9 mouse cellular contexts compared by ENCODE assay signal in genomic region chr1:74544184-74544583, GRCm38 (mm10). TPM values are rescaled to one million over a fixed set of nuclear protein-coding genes. Genes with fewer than 3 reads are reported as not detected.
DNase-seq lines count a peak whose midpoint lies in the region; ATAC-seq and TF ChIP-seq lines count a peak whose summit lies in the region.
"Had no signal": no experiment of that assay in that cellular context is flagged by ENCODE, and none has a peak within 500 bp of the region (broad histone marks: within the 10 kb centered on the region; RNA-seq: fewer than 3 reads in every experiment).

Gene Usp37, minus strand, starts transcription at chr1:74544284.

- H3K4me3 ChIP-seq in cerebellum, adult 2 months (replicated peaks; ENCODE audit: insufficient read depth, low read depth, low read length): peak within 1 kb of the TSS; percentile 76
- no peak within 1 kb of the TSS for H3K4me3 ChIP-seq in stomach, embryonic 14.5 days (ENCODE audit: low read depth, low read length)
- no peak within 1 kb of the TSS for H3K4me3 ChIP-seq in stomach, postnatal 0 days (ENCODE audit: low read depth, low read length)
- peak within 1 kb of the TSS; percentile 15; the same call in 1 of the 2 replicates for H3K4me3 ChIP-seq in midbrain, postnatal 0 days (ENCODE audit: low read depth, low read length)
- H3K4me3 ChIP-seq: erythroblast, embryonic 14.5 days had no signal

- no peak for TF ChIP-seq POLR2A in cerebellum, adult 2 months (IDR thresholded peaks at IDR 0.05; ENCODE audit: borderline replicate concordance, insufficient read depth, low read length)

- H3K27ac ChIP-seq in cerebellum, adult 2 months (ENCODE audit: insufficient read depth, low read length): peak within 1 kb of the TSS; percentile 31; the same call in 1 of the 2 replicates
- H3K27ac ChIP-seq in stomach, embryonic 14.5 days (ENCODE audit: low read length): no peak within 1 kb of the TSS
- H3K27ac ChIP-seq in stomach, postnatal 0 days (replicated peaks): no peak within 1 kb of the TSS
- no peak within 1 kb of the TSS for H3K27ac ChIP-seq in midbrain, postnatal 0 days (ENCODE audit: low read depth, low read length)

- no peak for TF ChIP-seq CTCF in cerebellum, adult 2 months (IDR thresholded peaks at IDR 0.05; ENCODE audit: borderline replicate concordance, insufficient read depth, low read depth, low read length)
- no peak for TF ChIP-seq CTCF in stomach, postnatal 0 days (IDR thresholded peaks at IDR 0.05; ENCODE audit: low read depth)
- TF ChIP-seq CTCF in midbrain, postnatal 0 days (IDR thresholded peaks at IDR 0.05): no peak

- H3K9ac ChIP-seq in stomach, embryonic 14.5 days (replicated peaks; ENCODE audit: low read depth, low read length): no peak within 1 kb of the TSS
- no peak within 1 kb of the TSS for H3K9ac ChIP-seq in stomach, postnatal 0 days (ENCODE audit: low read length)
- H3K9ac ChIP-seq in midbrain, postnatal 0 days (replicated peaks; ENCODE audit: low read length, poor library complexity, severe bottlenecking): peak within 1 kb of the TSS; percentile 19; the same call in 1 of the 2 replicates

- ATAC-seq in stomach, embryonic 14.5 days (ENCODE audit: insufficient number of reproducible peaks, insufficient read depth, low FRiP score, low read depth): no peak
- ATAC-seq in stomach, postnatal 0 days (ENCODE audit: low FRiP score, low TSS enrichment): no peak
- ATAC-seq in midbrain, postnatal 0 days (ENCODE audit: low FRiP score): no peak

- TF ChIP-seq EP300 in stomach, postnatal 0 days (optimal IDR thresholded peaks at IDR 0.05): no peak

- no peaks in the 10 kb centered on the region for H3K27me3 ChIP-seq in cerebellum, adult 2 months (ENCODE audit: control insufficient read depth, insufficient read depth, low read length)
- H3K27me3 ChIP-seq in stomach, embryonic 14.5 days (ENCODE audit: control insufficient read depth, insufficient read depth, low read length): no peaks in the 10 kb centered on the region
- H3K27me3 ChIP-seq in stomach, postnatal 0 days (ENCODE audit: control insufficient read depth, insufficient read depth, low read length): no peaks in the 10 kb centered on the region
- H3K27me3 ChIP-seq in midbrain, postnatal 0 days (ENCODE audit: insufficient read depth, low read length): no peaks in the 10 kb centered on the region

- H3K9me3 ChIP-seq in stomach, embryonic 14.5 days (ENCODE audit: control insufficient read depth, low read depth, low read length): no peaks in the 10 kb centered on the region
- no peaks in the 10 kb centered on the region for H3K9me3 ChIP-seq in stomach, postnatal 0 days (ENCODE audit: control insufficient read depth, low read length)
- no peaks in the 10 kb centered on the region for H3K9me3 ChIP-seq in midbrain, postnatal 0 days (ENCODE audit: low read length)

- H3K36me3 ChIP-seq in stomach, embryonic 14.5 days (ENCODE audit: control insufficient read depth, insufficient read depth, low read length): no peaks in the 10 kb centered on the region
- H3K36me3 ChIP-seq in stomach, postnatal 0 days (ENCODE audit: control insufficient read depth, insufficient read depth, low read length): no peaks in the 10 kb centered on the region
- no peaks in the 10 kb centered on the region for H3K36me3 ChIP-seq in midbrain, postnatal 0 days (ENCODE audit: insufficient read depth, low read length)

- 70% methylated on average over 4 of the region's 4 CpGs for WGBS in cerebellum, adult 2 months
- WGBS in stomach, embryonic 14.5 days: 79% methylated on average over 4 of the region's 4 CpGs
- 81% methylated on average over 4 of the region's 4 CpGs for WGBS in stomach, postnatal 0 days
- WGBS in midbrain, postnatal 0 days: 24% methylated on average over 4 of the region's 4 CpGs

- DNase-seq in cerebellum, adult 2 months: no peak
- DNase-seq in cerebellum, postnatal 36 days: no peak
- DNase-seq in stomach, postnatal 0 days (ENCODE audit: low spot score): no peak
- no peak for DNase-seq in layer of hippocampus, postnatal 10 days (ENCODE audit: low spot score in 2 of 2)
- peak; percentile 5 for DNase-seq in midbrain, postnatal 0 days (ENCODE audit: low spot score)
- no peak for DNase-seq in frontal cortex, postnatal 10 days (ENCODE audit: low spot score in 2 of 2)
- no peak for DNase-seq in right cerebral cortex, postnatal 36 days (ENCODE audit: low spot score in 2 of 2)

- H3K4me2 ChIP-seq in stomach, embryonic 14.5 days (replicated peaks; ENCODE audit: low read depth, low read length): no peak within 1 kb of the TSS
- H3K4me2 ChIP-seq in stomach, postnatal 0 days (replicated peaks; ENCODE audit: low read depth): no peak within 1 kb of the TSS
- peak within 1 kb of the TSS; percentile 45 for H3K4me2 ChIP-seq in midbrain, postnatal 0 days (ENCODE audit: low read depth, low read length, poor library complexity, severe bottlenecking)

- H3K4me1 ChIP-seq in cerebellum, adult 2 months (ENCODE audit: control insufficient read depth, insufficient read depth, low read length): peaks cover 12% of the 10 kb centered on the region; the same call in 1 of the 2 replicates
- no peaks in the 10 kb centered on the region for H3K4me1 ChIP-seq in stomach, embryonic 14.5 days (ENCODE audit: control insufficient read depth, insufficient read depth, low read length)
- H3K4me1 ChIP-seq in stomach, postnatal 0 days (replicated peaks; ENCODE audit: control insufficient read depth, insufficient read depth): no peaks in the 10 kb centered on the region
- H3K4me1 ChIP-seq in midbrain, postnatal 0 days (ENCODE audit: insufficient read depth, low read length): peaks cover 5% of the 10 kb centered on the region; the same call in 1 of the 2 replicates

RNA-seq across cellular contexts. Expression of gene Usp37, which starts in this region (rescaled TPM):
- 11.7 and 12.5 TPM in 2 replicates for polyA plus RNA-seq in cerebellum, adult 2 months (2012; rRNA removed)
- polyA plus RNA-seq in stomach, embryonic 14.5 days (2014; fragmentation: Nextera tagmentation; extraction: Ambion mirVana): 40.5 and 43.0 TPM in 2 replicates
- polyA plus RNA-seq in stomach, postnatal 0 days (2015; fragmentation: Nextera tagmentation; extraction: Ambion mirVana): 7.7 and 8.3 TPM in 2 replicates
- 10 to 100 TPM; 18.1 to 21.9 TPM for total RNA-seq in layer of hippocampus, postnatal 10 days (2021)
- 19.3 and 25.7 TPM in 2 replicates for total RNA-seq in midbrain, postnatal 0 days (2014; rRNA removed)
- 16.4 and 18.5 TPM in 2 replicates for polyA plus RNA-seq in midbrain, postnatal 0 days (2015; fragmentation: Nextera tagmentation; extraction: Ambion mirVana)

Comparison
In these comparisons a context has a peak if more than half of its experiments do, and no peak if none do; other contexts are left out.
1. H3K4me3 ChIP-seq: peak in cerebellum, adult 2 months (single experiment) and midbrain, postnatal 0 days (single experiment); none in stomach, embryonic 14.5 days (single experiment) and stomach, postnatal 0 days (single experiment).